Mouse (Mus musculus) lung, postnatal 0 days (tissue): ENCODE measurements at regions not wholly inside any gene's neighbourhood (a gene's known extent, or its start where the extent isn't known, plus 50 kb on each side); places are given as distances from the start of the nearest gene placed in this dataset.
A peak's percentile ranks its signal among the peaks of the same experiment; 100 is the strongest.

ENCODE experiments used
- ATAC-seq: fragments of 200-750 bp; cut with Nextera tagmentation; 2 replicates; pipeline ENCODE4 v1.8.0; 2017; ENCODE audit warnings: moderate library complexity
- DNase-seq: peaks from one replicate; pipeline ENCODE4 v3.0.0-alpha.2; 2016; ENCODE audit warnings: low spot score
- H3K27ac ChIP-seq: fragments of 300-500 bp; sonication (generic); 2 replicates; pipeline ENCODE4 v1.5.1; 2014; ENCODE audit warnings: antibody characterized with exemption, mild to moderate bottlenecking, low read length, mixed read lengths
- H3K27me3 ChIP-seq: fragments of 300-500 bp; sonication (generic); replicated peaks from 2 replicates; pipeline ENCODE4 v1.6.1; 2014; ENCODE audit warnings: low read length, mixed read lengths; ENCODE audit not compliant: insufficient read depth
- H3K36me3 ChIP-seq: fragments of 300-500 bp; sonication (generic); 2 replicates; pipeline ENCODE4 v1.6.1; 2014; ENCODE audit warnings: low read length, mixed read lengths; ENCODE audit not compliant: insufficient read depth
- H3K4me1 ChIP-seq: fragments of 300-500 bp; sonication (generic); 2 replicates; pipeline ENCODE4 v1.6.1; 2014; ENCODE audit warnings: antibody characterized with exemption, low read depth, low read length, mixed read lengths; ENCODE audit not compliant: insufficient read depth
- H3K4me2 ChIP-seq: fragments of 300-500 bp; sonication (generic); replicated peaks from 2 replicates; pipeline ENCODE4 v1.6.1; 2014; ENCODE audit warnings: low read depth, mild to moderate bottlenecking, low read length, moderate library complexity, mixed read lengths
- H3K4me3 ChIP-seq: fragments of 300-500 bp; sonication (generic); 2 replicates; pipeline ENCODE4 v1.5.1; 2014; ENCODE audit warnings: low read depth, low read length
- H3K9ac ChIP-seq: fragments of 300-500 bp; sonication (generic); replicated peaks from 2 replicates; pipeline ENCODE4 v1.6.1; 2014; ENCODE audit warnings: low read depth, mild to moderate bottlenecking
- H3K9me3 ChIP-seq: fragments of 300-500 bp; sonication (generic); 2 replicates; pipeline ENCODE4 v1.6.1; 2016; ENCODE audit warnings: low read length, mixed read lengths
- CTCF ChIP-seq: IDR thresholded peaks from 2 replicates; pipeline ENCODE4 v1.5.1; 2016; ENCODE audit warnings: antibody characterized with exemption, mild to moderate bottlenecking
- EP300 ChIP-seq: IDR thresholded peaks from 2 replicates; pipeline ENCODE4 v1.6.1; 2016; ENCODE audit warnings: antibody characterized with exemption, mild to moderate bottlenecking, control low read depth
- WGBS: fragments of 180-500 bp; shearing (Covaris S2); extraction: QIAGEN DNeasy Blood & Tissue Kit; methylation state at CpG from one replicate; pipeline ENCODE4 v1.1.7; 2014; 5-methylcytosine and 5-hydroxymethylcytosine counted together

DNA sequence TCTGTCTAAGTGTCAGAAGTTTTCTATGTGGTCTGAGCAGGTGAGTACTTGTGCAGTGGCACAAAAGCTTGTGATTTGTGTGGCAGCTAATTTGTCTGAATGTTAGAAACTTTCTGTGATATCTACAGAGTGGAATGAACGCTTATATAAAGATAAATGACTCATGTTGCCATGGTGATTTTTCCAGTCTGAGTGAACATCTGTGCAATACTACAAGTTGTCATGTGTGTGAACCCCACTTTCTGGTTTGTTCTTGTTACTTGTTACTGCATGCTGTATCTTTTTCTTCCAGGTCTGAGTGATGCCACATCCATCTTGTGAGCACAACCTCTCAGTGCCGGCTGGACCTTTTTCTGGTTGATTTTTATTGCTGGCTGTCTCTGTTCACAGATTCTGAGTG is 96.8 kb downstream of the Btbd35f7 start:
- DNase-seq (no peak), ATAC-seq (no peak)
- no peak overlapping the region for H3K4me2 ChIP-seq
- no peak overlapping the region for H3K4me3 ChIP-seq
- H3K4me1 ChIP-seq = no peaks in the 10 kb centered on the region
- H3K9me3 ChIP-seq = no peaks in the 10 kb centered on the region
- no peak overlapping the region for H3K9ac ChIP-seq
- no peaks in the 10 kb centered on the region for H3K27me3 ChIP-seq
- no peak overlapping the region for H3K27ac ChIP-seq
- no peak for TF ChIP-seq EP300
- TF ChIP-seq CTCF = no peak
- WGBS = 52% methylated on average over 2 of the region's 2 CpGs
- H3K36me3 ChIP-seq = no peaks in the 10 kb centered on the region

DNA sequence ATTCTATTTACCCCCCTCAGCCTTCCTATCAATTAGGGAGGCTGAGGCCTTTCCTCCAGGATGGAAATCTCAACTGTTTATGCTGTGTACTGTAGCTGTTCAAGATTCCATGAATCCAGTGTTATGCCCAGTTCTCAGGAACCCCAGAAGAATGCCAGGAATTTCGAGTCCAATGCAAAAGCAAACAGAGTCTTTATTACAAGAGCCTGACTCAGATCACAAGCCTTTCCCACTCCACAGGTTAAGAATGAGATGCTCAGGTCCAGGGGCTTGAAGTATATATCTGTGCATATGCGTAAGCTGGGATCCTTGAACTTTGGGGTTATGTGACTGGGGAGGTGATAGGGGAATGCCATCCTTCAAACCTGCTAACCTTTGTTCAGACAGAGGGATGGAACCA is 129.6 kb downstream of the Btbd35f7 start:
- Histone ChIP-seq H3K9me3 (no peaks in the 10 kb centered on the region), H3K4me1 (no peaks in the 10 kb centered on the region), H3K27ac (no peak overlapping the region), H3K27me3 (no peaks in the 10 kb centered on the region), H3K9ac (no peak overlapping the region), H3K4me2 (no peak overlapping the region), H3K36me3 (no peaks in the 10 kb centered on the region), H3K4me3 (no peak overlapping the region)
- ATAC-seq (peak; percentile 94), DNase-seq (peak; percentile 58)
- WGBS = 38% methylated on average over 2 of the region's 2 CpGs
- TF ChIP-seq EP300 (peak; percentile 74), CTCF (no peak)

DNA sequence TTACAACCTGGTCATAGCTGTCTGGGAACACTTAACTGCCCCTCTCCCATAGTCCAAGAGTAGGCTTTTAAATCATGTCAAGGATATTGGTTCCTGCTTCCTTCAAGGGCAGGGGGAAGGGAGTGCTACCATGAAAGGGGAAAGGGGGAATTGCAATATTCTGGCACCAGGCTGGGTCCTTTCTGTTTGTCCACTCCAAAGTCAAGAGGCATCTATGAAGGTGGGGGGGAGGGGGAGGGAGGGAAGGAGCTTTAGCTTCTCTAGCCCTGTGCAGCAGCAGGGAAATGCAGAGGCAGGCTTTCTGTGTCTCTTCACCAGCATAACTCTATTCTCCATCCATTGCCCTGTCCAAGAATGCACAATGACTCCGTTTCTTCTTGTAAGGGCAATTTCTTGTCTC is 130.0 kb downstream of the Btbd35f7 start:
- Histone ChIP-seq H3K9me3 (no peaks in the 10 kb centered on the region), H3K4me2 (no peak overlapping the region), H3K9ac (no peak overlapping the region), H3K36me3 (no peaks in the 10 kb centered on the region), H3K4me1 (no peaks in the 10 kb centered on the region), H3K27ac (no peak overlapping the region), H3K4me3 (no peak overlapping the region), H3K27me3 (no peaks in the 10 kb centered on the region)
- 55% methylated on average over 1 of the region's 1 CpGs for WGBS
- TF ChIP-seq CTCF (no peak), EP300 (no peak)
- DNase-seq = peak; percentile 40
- ATAC-seq = peak; percentile 81

DNA sequence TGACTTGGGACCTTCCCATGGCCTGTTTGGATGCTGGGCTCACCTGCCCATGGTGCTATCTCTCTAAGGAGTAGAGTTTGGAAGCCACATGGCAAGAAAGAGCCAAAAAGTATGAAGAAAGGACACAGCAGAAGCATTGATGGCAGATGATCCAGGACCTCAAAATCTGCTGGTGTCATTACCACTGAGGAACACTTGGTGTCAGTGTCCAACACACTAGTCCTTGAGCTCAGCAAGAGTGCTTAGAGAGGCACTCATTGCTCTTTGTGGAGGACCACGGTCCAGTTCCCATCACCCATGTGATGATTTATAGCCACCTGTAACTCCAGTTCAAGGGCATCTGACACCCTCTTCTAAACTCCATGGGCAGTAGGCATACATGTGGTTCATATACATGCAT is 134.3 kb downstream of the Btbd35f7 start:
- peak; percentile 15; the same call in 1 of the 2 replicates for TF ChIP-seq CTCF
- no peak for TF ChIP-seq EP300
- ATAC-seq = no peak

More for the DNA sequence above, 134.3 kb downstream of the Btbd35f7 start:
- no peak overlapping the region for H3K4me2 ChIP-seq
- 45% methylated on average over 1 of the region's 1 CpGs for WGBS
- H3K27ac ChIP-seq = no peak overlapping the region
- no peaks in the 10 kb centered on the region for H3K27me3 ChIP-seq
- H3K4me3 ChIP-seq = no peak overlapping the region
- no peak for DNase-seq
- no peak overlapping the region for H3K9ac ChIP-seq
- no peaks in the 10 kb centered on the region for H3K9me3 ChIP-seq
- H3K36me3 ChIP-seq = no peaks in the 10 kb centered on the region
- H3K4me1 ChIP-seq = no peaks in the 10 kb centered on the region
